ENCODE assay signal across 8 mouse cellular contexts in genomic region chr13:46670514-46670913, GRCm38 (mm10). TPM values are rescaled to one million over a fixed set of nuclear protein-coding genes. Genes with fewer than 3 reads are reported as not detected.
DNase-seq lines count a peak whose midpoint lies in the region; ATAC-seq and TF ChIP-seq lines count a peak whose summit lies in the region.

No protein-coding gene starts in this region.

- H3K9ac ChIP-seq in kidney, postnatal 0 days (ENCODE audit: low read depth, low read length) = peak overlapping the region; percentile 82
- H3K9ac ChIP-seq in intestine, embryonic 14.5 days (ENCODE audit: low read length) = peak overlapping the region; percentile 81
- peak overlapping the region; percentile 95 for H3K9ac ChIP-seq in midbrain, postnatal 0 days (replicated peaks; ENCODE audit: low read length, poor library complexity, severe bottlenecking)

- ATAC-seq in kidney, postnatal 0 days (replicated peaks; ENCODE audit: low FRiP score, low read depth) = no peak
- no peak for ATAC-seq in intestine, embryonic 14.5 days (replicated peaks; ENCODE audit: low FRiP score, low TSS enrichment, low read depth)
- no peak for ATAC-seq in midbrain, postnatal 0 days (ENCODE audit: low FRiP score)
- ATAC-seq in inflammation-experienced regulatory T-cells, adult 6 months = no peak

- peak overlapping the region; percentile 92 for H3K4me2 ChIP-seq in kidney, postnatal 0 days (ENCODE audit: low read length)
- peak overlapping the region; percentile 83 for H3K4me2 ChIP-seq in intestine, embryonic 14.5 days (ENCODE audit: low read length)
- H3K4me2 ChIP-seq in midbrain, postnatal 0 days (ENCODE audit: low read depth, low read length, poor library complexity, severe bottlenecking) = peak overlapping the region; percentile 70

- no peak for DNase-seq in kidney, postnatal 0 days (ENCODE audit: low spot score)
- DNase-seq in kidney, adult 11 months = no peak
- peak; percentile 28 for DNase-seq in c-Kit-positive CD71-positive TER-119-negative erythroid progenitor cells, embryonic 14.5 days (ENCODE audit: low read depth)
- DNase-seq in intestine, embryonic 14.5 days (ENCODE audit: low spot score) = no peak
- no peak for DNase-seq in midbrain, postnatal 0 days (ENCODE audit: low spot score)
- DNase-seq in cerebellum, adult 11-12 months = no peak
- no peak for DNase-seq in kidney, postnatal 4 days

- H3K27me3 ChIP-seq in kidney, postnatal 0 days (ENCODE audit: insufficient read depth, low read length) = no peaks in the 10 kb centered on the region
- H3K27me3 ChIP-seq in intestine, embryonic 14.5 days (replicated peaks; ENCODE audit: control insufficient read depth, insufficient read depth, low read length) = 0 out of 2 replicates have a peak, but pooled peaks cover 3% of the 10 kb centered on the region
- H3K27me3 ChIP-seq in midbrain, postnatal 0 days (ENCODE audit: insufficient read depth, low read length) = no peaks in the 10 kb centered on the region

- H3K4me1 ChIP-seq in kidney, postnatal 0 days (replicated peaks; ENCODE audit: insufficient read depth, low read length) = 0 out of 2 replicates have a peak, but pooled peaks cover 6% of the 10 kb centered on the region
- peaks cover 7% of the 10 kb centered on the region; the same call in 1 of the 2 replicates for H3K4me1 ChIP-seq in intestine, embryonic 14.5 days (replicated peaks; ENCODE audit: control insufficient read depth, insufficient read depth, low read length)
- peaks cover 5% of the 10 kb centered on the region; the same call in 1 of the 2 replicates for H3K4me1 ChIP-seq in midbrain, postnatal 0 days (ENCODE audit: insufficient read depth, low read length)

- WGBS in kidney, postnatal 0 days = 63% methylated on average over 9 of the region's 9 CpGs
- WGBS in intestine, embryonic 14.5 days = 65% methylated on average over 9 of the region's 9 CpGs
- 60% methylated on average over 9 of the region's 9 CpGs for WGBS in midbrain, postnatal 0 days

- 0 out of 2 replicates have a peak, but pooled peaks cover 14% of the 10 kb centered on the region for H3K36me3 ChIP-seq in kidney, postnatal 0 days (ENCODE audit: insufficient read depth, low read length)
- peaks cover 34% of the 10 kb centered on the region for H3K36me3 ChIP-seq in intestine, embryonic 14.5 days (ENCODE audit: control insufficient read depth, insufficient read depth, low read length)
- peaks cover 11% of the 10 kb centered on the region; the same call in 1 of the 2 replicates for H3K36me3 ChIP-seq in midbrain, postnatal 0 days (ENCODE audit: insufficient read depth, low read length)

- H3K4me3 ChIP-seq in kidney, postnatal 0 days (replicated peaks; ENCODE audit: low read depth, low read length) = peak overlapping the region; percentile 80
- peak overlapping the region; percentile 82 for H3K4me3 ChIP-seq in intestine, embryonic 14.5 days (ENCODE audit: low read depth, low read length)
- peak overlapping the region; percentile 88 for H3K4me3 ChIP-seq in midbrain, postnatal 0 days (ENCODE audit: low read depth, low read length)

- no peak overlapping the region for H3K27ac ChIP-seq in kidney, postnatal 0 days
- H3K27ac ChIP-seq in intestine, embryonic 14.5 days (ENCODE audit: low read depth) = no peak overlapping the region
- no peak overlapping the region for H3K27ac ChIP-seq in midbrain, postnatal 0 days (ENCODE audit: low read depth, low read length)

- no peaks in the 10 kb centered on the region for H3K9me3 ChIP-seq in kidney, postnatal 0 days (replicated peaks; ENCODE audit: low read length)
- H3K9me3 ChIP-seq in intestine, embryonic 14.5 days (ENCODE audit: control insufficient read depth, low read length) = no peaks in the 10 kb centered on the region
- no peaks in the 10 kb centered on the region for H3K9me3 ChIP-seq in midbrain, postnatal 0 days (ENCODE audit: low read length)

- TF ChIP-seq CTCF in kidney, postnatal 0 days (IDR thresholded peaks at IDR 0.05; ENCODE audit: low read depth) = no peak
- TF ChIP-seq CTCF in midbrain, postnatal 0 days (IDR thresholded peaks at IDR 0.05) = no peak

RNA-seq across cellular contexts. Expression of gene Fam8a1, which starts 1.2 kb away (rescaled TPM):
- polyA plus RNA-seq in kidney, postnatal 0 days (2015; fragmentation: Nextera tagmentation; extraction: Ambion mirVana) = 11.1 and 13.3 TPM in 2 replicates
- polyA plus RNA-seq in intestine, embryonic 14.5 days (2014; fragmentation: Nextera tagmentation; extraction: Ambion mirVana) = 7.8 and 8.0 TPM in 2 replicates
- 59.2 and 68.1 TPM in 2 replicates for total RNA-seq in midbrain, postnatal 0 days (2014; rRNA removed)
- polyA plus RNA-seq in midbrain, postnatal 0 days (2015; fragmentation: Nextera tagmentation; extraction: Ambion mirVana) = 15.8 and 18.1 TPM in 2 replicates
- 1 to 10 TPM; 5.1 to 9.7 (median 6.2) TPM for polyA plus RNA-seq in inflammation-experienced regulatory T-cells, adult 6 months (2017; shearing (Covaris generic))

RNA-seq across cellular contexts. Expression of gene Nup153, which starts 57.2 kb away (rescaled TPM):
- 15.3 and 17.7 TPM in 2 replicates for polyA plus RNA-seq in kidney, postnatal 0 days (2015; fragmentation: Nextera tagmentation; extraction: Ambion mirVana)
- 37.2 and 37.5 TPM in 2 replicates for polyA plus RNA-seq in intestine, embryonic 14.5 days (2014; fragmentation: Nextera tagmentation; extraction: Ambion mirVana)
- 61.7 and 75.0 TPM in 2 replicates for total RNA-seq in midbrain, postnatal 0 days (2014; rRNA removed)
- 11.8 and 12.6 TPM in 2 replicates for polyA plus RNA-seq in midbrain, postnatal 0 days (2015; fragmentation: Nextera tagmentation; extraction: Ambion mirVana)
- polyA plus RNA-seq in inflammation-experienced regulatory T-cells, adult 6 months (2017; shearing (Covaris generic)) = 10 to 100 TPM; 45.4 to 74.4 (median 73.1) TPM
